Mouse (Mus musculus): ENCODE results near the gene BC024978. TPM values are rescaled to one million over a fixed set of nuclear protein-coding genes. Genes with fewer than 3 reads are reported as not detected.

Gene BC024978
- total and polyA plus RNA-seq, 3 experiments = 1.6 to 9.4 (median 1.7) TPM

- dilution Hi-C loops (cut with MboI; ENCODE audit: extremely low pct_ligation_motif_present, extremely low pct_unique_long_range_greater_than_20kb, low sequenced_read_pairs) = no loop called here
- peaks cover 19 to 44% of the 10 kb centered on the region in 2 experiments for H3K36me3 ChIP-seq (replicated peaks in 1 of 2; ENCODE audit: control insufficient read depth in 1 of 2, insufficient read depth in 1 of 2, low read length in 1 of 2)
- peaks cover 7% of the 10 kb centered on the region for H3K79me2 ChIP-seq (replicated peaks; ENCODE audit: control insufficient read depth, extremely low read depth, insufficient read depth, poor library complexity, severe bottlenecking)
- H3K27me3 ChIP-seq (replicated peaks) = no peaks in the 10 kb centered on the region
- in situ Hi-C loops (cut with MboI; ENCODE audit: low pct_ligation_motif_present, low pct_unique_long_range_greater_than_20kb, low sequenced_read_pairs) = no loop called here
- peak within 1 kb of the TSS; percentile 40; the same call in 1 of the 2 replicates for H3K9ac ChIP-seq (ENCODE audit: insufficient read depth, low read depth)
- H3K27ac ChIP-seq (ENCODE audit: insufficient read depth, low read depth) = peak within 1 kb of the TSS; percentile 87
- DNase-seq (ENCODE audit: extremely low read depth) = no peak
- no peak for TF ChIP-seq JUND (conservative IDR thresholded peaks at IDR 0.05; ENCODE audit: low read depth, low read length)
- TF ChIP-seq BHLHE40 (IDR thresholded peaks at IDR 0.05; ENCODE audit: low read depth, low read length) = no peak
- no peak for TF ChIP-seq PAX5 (IDR thresholded peaks at IDR 0.05; ENCODE audit: low read length)
- TF ChIP-seq TBP (conservative IDR thresholded peaks at IDR 0.05; ENCODE audit: low read depth, low read length) = no peak
- no peak for TF ChIP-seq USF1 (IDR thresholded peaks at IDR 0.05; ENCODE audit: low read depth, low read length)
- TF ChIP-seq SMC3 (IDR thresholded peaks at IDR 0.05; ENCODE audit: low read depth, low read length) = no peak
- no peak for TF ChIP-seq JUN (IDR thresholded peaks at IDR 0.05; ENCODE audit: insufficient read depth, low read depth, low read length)
- no peak for TF ChIP-seq MAX (IDR thresholded peaks at IDR 0.05; ENCODE audit: low read length)
- TF ChIP-seq TCF12 (IDR thresholded peaks at IDR 0.05; ENCODE audit: low read depth, low read length) = no peak
- TF ChIP-seq ELF1 (IDR thresholded peaks at IDR 0.05; ENCODE audit: low read depth, low read length) = no peak
- no peak for TF ChIP-seq ZMIZ1 (IDR thresholded peaks at IDR 0.05; ENCODE audit: low read depth, low read length)
- no peak for TF ChIP-seq GABPA (IDR thresholded peaks at IDR 0.05; ENCODE audit: insufficient replicate concordance, low read depth, low read length)
- TF ChIP-seq MYC (IDR thresholded peaks at IDR 0.05; ENCODE audit: low read depth, low read length) = no peak
- peaks cover 3 to 27% of the 10 kb centered on the region in 2 experiments; a peak in 3 of 4 replicates for H3K4me1 ChIP-seq (ENCODE audit: control insufficient read depth in 1 of 2, insufficient read depth in 2 of 2)
- peak within 1 kb of the TSS in 2 of 3 experiments; percentile 25 to 26 for H3K4me3 ChIP-seq (replicated peaks in 1 of 3; ENCODE audit: low read depth in 2 of 3, low read length in 2 of 3, poor library complexity in 1 of 3)
- H3K9me3 ChIP-seq (replicated peaks; ENCODE audit: low read length) = peaks cover 2% of the 10 kb centered on the region
- peak within 1 kb of the TSS; percentile 68 for H3K4me2 ChIP-seq (ENCODE audit: insufficient read depth, low read depth, poor library complexity, severe bottlenecking)
These were observed 14.5 kb upstream of the BC024978 start, which contains the start of the genes Gm21983 and Mia for GRCm38 (mm10) chr7:27180837-27181695. Gm21983 (minus strand) TSS chr7:27181086. Mia (minus strand) TSS chr7:27181157.

GRCm38 (mm10) chr7:27182498-27182897 lies 13.1 kb upstream of the BC024978 start:
- peaks cover 9% of the 10 kb centered on the region; the same call in 1 of the 2 replicates for H3K79me2 ChIP-seq (replicated peaks; ENCODE audit: control insufficient read depth, extremely low read depth, insufficient read depth, poor library complexity, severe bottlenecking)

More at GRCm38 (mm10) chr7:27182498-27182897, 13.1 kb upstream of the BC024978 start:
- Histone ChIP-seq H3K27ac (ENCODE audit: insufficient read depth, low read depth) (no peak overlapping the region), H3K4me1 (ENCODE audit: control insufficient read depth in 1 of 2, insufficient read depth in 2 of 2) (peaks cover 3 to 23% of the 10 kb centered on the region in 2 experiments; a peak in 3 of 4 replicates), H3K9ac (ENCODE audit: insufficient read depth, low read depth) (no peak overlapping the region), H3K27me3 (replicated peaks) (no peaks in the 10 kb centered on the region), H3K9me3 (replicated peaks; ENCODE audit: low read length) (peaks cover 2% of the 10 kb centered on the region), H3K36me3 (replicated peaks in 1 of 2; ENCODE audit: control insufficient read depth in 1 of 2, insufficient read depth in 1 of 2, low read length in 1 of 2) (peaks cover 33 to 55% of the 10 kb centered on the region in 2 experiments), H3K4me2 (ENCODE audit: insufficient read depth, low read depth, poor library complexity, severe bottlenecking) (no peak overlapping the region), H3K4me3 (replicated peaks in 1 of 3; ENCODE audit: low read depth in 2 of 3, low read length in 2 of 3, poor library complexity in 1 of 3) (no peak overlapping the region)
- in situ Hi-C loops (cut with MboI; ENCODE audit: low pct_ligation_motif_present, low pct_unique_long_range_greater_than_20kb, low sequenced_read_pairs) = no loop called here
- DNase-seq (ENCODE audit: extremely low read depth) = no peak
- dilution Hi-C loops (cut with MboI; ENCODE audit: extremely low pct_ligation_motif_present, extremely low pct_unique_long_range_greater_than_20kb, low sequenced_read_pairs) = no loop called here
- no peak for TF ChIP-seq KAT2A (IDR thresholded peaks at IDR 0.05; ENCODE audit: insufficient replicate concordance, low read length)

Data from CH12.LX (cell line).